Mouse (Mus musculus): Measurements from ENCODE around the gene Zar1l. TPM values are rescaled to one million over a fixed set of nuclear protein-coding genes. Genes with fewer than 3 reads are reported as not detected.

Zar1l gene
- total and polyA plus RNA-seq, 2 experiments: not detected

GRCm38 (mm10) chr5:150478612-150479011 lies 39.4 kb downstream of the Zar1l start:
- Histone ChIP-seq H3K4me1 (ENCODE audit: control insufficient read depth, insufficient read depth, low read length) (no peaks in the 10 kb centered on the region), H3K36me3 (ENCODE audit: control insufficient read depth, insufficient read depth, low read length) (no peaks in the 10 kb centered on the region), H3K9ac (ENCODE audit: low read depth, low read length) (no peak overlapping the region), H3K27ac (replicated peaks; ENCODE audit: insufficient read depth, low read depth, low read length) (no peak overlapping the region), H3K4me3 (ENCODE audit: insufficient read depth, low read depth, low read length) (no peak overlapping the region), H3K79me2 (ENCODE audit: control insufficient read depth, insufficient read depth, low read length) (no peaks in the 10 kb centered on the region), H3K27me3 (ENCODE audit: control insufficient read depth, insufficient read depth, low read length) (no peaks in the 10 kb centered on the region)
- TF ChIP-seq CTCF (IDR thresholded peaks at IDR 0.05; ENCODE audit: low read depth, low read length) (no peak), POLR2A (IDR thresholded peaks at IDR 0.05; ENCODE audit: extremely low read depth, insufficient read depth, low read length) (no peak)
- DNase-seq (ENCODE audit: extremely low read depth, low read depth, low spot score): no peak
- WGBS: 73% methylated on average over 4 of the region's 4 CpGs

GRCm38 (mm10) chr5:150477364-150477763 lies 40.6 kb downstream of the Zar1l start:
- Histone ChIP-seq H3K4me1 (ENCODE audit: control insufficient read depth, insufficient read depth, low read length) (no peaks in the 10 kb centered on the region), H3K79me2 (ENCODE audit: control insufficient read depth, insufficient read depth, low read length) (no peaks in the 10 kb centered on the region), H3K9ac (ENCODE audit: low read depth, low read length) (no peak overlapping the region), H3K36me3 (ENCODE audit: control insufficient read depth, insufficient read depth, low read length) (no peaks in the 10 kb centered on the region), H3K27ac (replicated peaks; ENCODE audit: insufficient read depth, low read depth, low read length) (no peak overlapping the region), H3K4me3 (ENCODE audit: insufficient read depth, low read depth, low read length) (no peak overlapping the region), H3K27me3 (ENCODE audit: control insufficient read depth, insufficient read depth, low read length) (no peaks in the 10 kb centered on the region)
- WGBS: 90% methylated on average over 4 of the region's 4 CpGs
- no peak for TF ChIP-seq CTCF (IDR thresholded peaks at IDR 0.05; ENCODE audit: low read depth, low read length)
- TF ChIP-seq POLR2A (IDR thresholded peaks at IDR 0.05; ENCODE audit: extremely low read depth, insufficient read depth, low read length): no peak
- DNase-seq (ENCODE audit: extremely low read depth, low read depth, low spot score): no peak

GRCm38 (mm10) chr5:150468431-150468830 lies 49.5 kb downstream of the Zar1l start:
- no peak overlapping the region for H3K4me3 ChIP-seq (ENCODE audit: insufficient read depth, low read depth, low read length)
- peak; percentile 7 for DNase-seq (ENCODE audit: extremely low read depth, low read depth, low spot score)
- H3K27me3 ChIP-seq (ENCODE audit: control insufficient read depth, insufficient read depth, low read length): no peaks in the 10 kb centered on the region
- H3K79me2 ChIP-seq (ENCODE audit: control insufficient read depth, insufficient read depth, low read length): no peaks in the 10 kb centered on the region
- H3K4me1 ChIP-seq (ENCODE audit: control insufficient read depth, insufficient read depth, low read length): no peaks in the 10 kb centered on the region; the same call in 1 of the 2 replicates
- peak overlapping the region; percentile 79 for H3K27ac ChIP-seq (replicated peaks; ENCODE audit: insufficient read depth, low read depth, low read length)
- H3K36me3 ChIP-seq (ENCODE audit: control insufficient read depth, insufficient read depth, low read length): no peaks in the 10 kb centered on the region
- H3K9ac ChIP-seq (ENCODE audit: low read depth, low read length): no peak overlapping the region
- WGBS: 70% methylated on average over 6 of the region's 6 CpGs
- TF ChIP-seq POLR2A (IDR thresholded peaks at IDR 0.05; ENCODE audit: extremely low read depth, insufficient read depth, low read length): no peak
- no peak for TF ChIP-seq CTCF (IDR thresholded peaks at IDR 0.05; ENCODE audit: low read depth, low read length)

- H3K4me1 ChIP-seq (ENCODE audit: control insufficient read depth, insufficient read depth, low read length): no peaks in the 10 kb centered on the region; the same call in 1 of the 2 replicates
- no peaks in the 10 kb centered on the region for H3K79me2 ChIP-seq (ENCODE audit: control insufficient read depth, insufficient read depth, low read length)
- H3K36me3 ChIP-seq (ENCODE audit: control insufficient read depth, insufficient read depth, low read length): no peaks in the 10 kb centered on the region
- no peaks in the 10 kb centered on the region for H3K27me3 ChIP-seq (ENCODE audit: control insufficient read depth, insufficient read depth, low read length)
- 77% methylated on average over 12 of the region's 12 CpGs for WGBS
- TF ChIP-seq CTCF (IDR thresholded peaks at IDR 0.05; ENCODE audit: low read depth, low read length) (no peak), POLR2A (IDR thresholded peaks at IDR 0.05; ENCODE audit: extremely low read depth, insufficient read depth, low read length) (no peak)
- no peak overlapping the region for H3K9ac ChIP-seq (ENCODE audit: low read depth, low read length)
- H3K27ac ChIP-seq (replicated peaks; ENCODE audit: insufficient read depth, low read depth, low read length): no peak overlapping the region; the same call in 1 of the 2 replicates
- peak; percentile 48 for DNase-seq (ENCODE audit: extremely low read depth, low read depth, low spot score)
- H3K4me3 ChIP-seq (ENCODE audit: insufficient read depth, low read depth, low read length): no peak overlapping the region
Measured at GRCm38 (mm10) chr5:150466132-150466531, 51.8 kb downstream of the Zar1l start.

GRCm38 (mm10) chr5:150465218-150465617 lies 52.7 kb downstream of the Zar1l start:
- WGBS: 78% methylated on average over 6 of the region's 6 CpGs
- DNase-seq (ENCODE audit: extremely low read depth, low read depth, low spot score): no peak
- Histone ChIP-seq H3K27ac (replicated peaks; ENCODE audit: insufficient read depth, low read depth, low read length) (no peak overlapping the region), H3K9ac (ENCODE audit: low read depth, low read length) (no peak overlapping the region), H3K27me3 (ENCODE audit: control insufficient read depth, insufficient read depth, low read length) (no peaks in the 10 kb centered on the region), H3K36me3 (ENCODE audit: control insufficient read depth, insufficient read depth, low read length) (no peaks in the 10 kb centered on the region), H3K79me2 (ENCODE audit: control insufficient read depth, insufficient read depth, low read length) (no peaks in the 10 kb centered on the region), H3K4me3 (ENCODE audit: insufficient read depth, low read depth, low read length) (no peak overlapping the region), H3K4me1 (ENCODE audit: control insufficient read depth, insufficient read depth, low read length) (no peaks in the 10 kb centered on the region; the same call in 1 of the 2 replicates)
- TF ChIP-seq POLR2A (IDR thresholded peaks at IDR 0.05; ENCODE audit: extremely low read depth, insufficient read depth, low read length) (no peak), CTCF (IDR thresholded peaks at IDR 0.05; ENCODE audit: low read depth, low read length) (no peak)

- no peak overlapping the region for H3K4me3 ChIP-seq (ENCODE audit: insufficient read depth, low read depth, low read length)
- no peaks in the 10 kb centered on the region for H3K36me3 ChIP-seq (ENCODE audit: control insufficient read depth, insufficient read depth, low read length)
- WGBS: 74% methylated on average over 3 of the region's 3 CpGs
- no peak for DNase-seq (ENCODE audit: extremely low read depth, low read depth, low spot score)
- no peak overlapping the region for H3K9ac ChIP-seq (ENCODE audit: low read depth, low read length)
- TF ChIP-seq POLR2A (IDR thresholded peaks at IDR 0.05; ENCODE audit: extremely low read depth, insufficient read depth, low read length) (no peak), CTCF (IDR thresholded peaks at IDR 0.05; ENCODE audit: low read depth, low read length) (no peak)
- no peaks in the 10 kb centered on the region; the same call in 1 of the 2 replicates for H3K4me1 ChIP-seq (ENCODE audit: control insufficient read depth, insufficient read depth, low read length)
- no peak overlapping the region for H3K27ac ChIP-seq (replicated peaks; ENCODE audit: insufficient read depth, low read depth, low read length)
- H3K27me3 ChIP-seq (ENCODE audit: control insufficient read depth, insufficient read depth, low read length): no peaks in the 10 kb centered on the region
- H3K79me2 ChIP-seq (ENCODE audit: control insufficient read depth, insufficient read depth, low read length): no peaks in the 10 kb centered on the region
Measured at GRCm38 (mm10) chr5:150464721-150465120, 53.2 kb downstream of the Zar1l start.

Data from liver, adult 2 months (tissue).